26 mouse cellular contexts compared by ENCODE assay signal in genomic region chr8:78171351-78171750, GRCm38 (mm10). TPM values are rescaled to one million over a fixed set of nuclear protein-coding genes. Genes with fewer than 3 reads are reported as not detected.
"Had no signal": no experiment of that assay in that cellular context is flagged by ENCODE, and none has a peak within 500 bp of the region (broad histone marks: within the 10 kb centered on the region; RNA-seq: fewer than 3 reads in every experiment).

No protein-coding gene starts in this region.

- H3K4me3 ChIP-seq: left cerebral cortex, adult 2 months; liver, embryonic 13.5 days; myocyte; neural tube, embryonic 13.5 days had no signal

- H3K4me2 ChIP-seq: liver, embryonic 13.5 days; midbrain, embryonic 11.5 days; neural tube, embryonic 13.5 days had no signal

- H3K9ac ChIP-seq: liver, embryonic 13.5 days; neural tube, embryonic 13.5 days had no signal

- H3K27ac ChIP-seq: left cerebral cortex, adult 2 months; liver, embryonic 13.5 days; neural tube, embryonic 13.5 days had no signal

- H3K9me3 ChIP-seq: liver, embryonic 13.5 days; neural tube, embryonic 13.5 days had no signal

- H3K27me3 ChIP-seq: liver, embryonic 13.5 days; neural tube, embryonic 13.5 days had no signal

- DNase-seq: kidney, adult 2 months; kidney, postnatal 10 days; kidney, postnatal 4 days; layer of hippocampus, postnatal 36 days; liver, embryonic 13.5 days; lung, adult 2 months; lung, postnatal 14 days; lung, postnatal 4 days; midbrain, embryonic 14.5 days; retina, postnatal 1 day; thymus, adult 18-20 months; thymus, postnatal 36 days had no signal

- H3K36me3 ChIP-seq: liver, embryonic 13.5 days; neural tube, embryonic 13.5 days had no signal

- H3K4me1 ChIP-seq: liver, embryonic 13.5 days; neural tube, embryonic 13.5 days had no signal

RNA-seq across cellular contexts. Expression of gene Ttc29, which starts 41.7 kb away (rescaled TPM):
- total RNA-seq: layer of hippocampus, postnatal 36 days; liver, adult 2 months; megakaryocyte progenitor cell, adult 5-6 weeks; megakaryocyte-erythroid progenitor cell, adult 5-6 weeks; neutrophil, adult 5-6 weeks had no signal
- polyA plus RNA-seq: kidney, adult 2 months; kidney, embryonic 14.5 days; limb, embryonic 11.5 days; liver, adult 2 months; liver, embryonic 13.5 days; liver, embryonic 16.5 days; myocyte; neural tube, embryonic 13.5 days; small intestine, adult 2 months; spleen, adult 2 months; urinary bladder, adult 2 months had no signal
